Mouse (Mus musculus) left cerebral cortex, adult 6 months (tissue): ENCODE measurements around the gene Fanca. TPM values are rescaled to one million over a fixed set of nuclear protein-coding genes. Genes with fewer than 3 reads are reported as not detected.

Experiments
- long read RNA-seq, 2 experiments: library from polyadenylated mRNA; unstranded; transcript quantifications; one replicate each; pipeline ENCODE4 v2.0.0; 2019 to 2020
- polyA plus RNA-seq: library from polyadenylated mRNA; unstranded; fragments of <200 nt; fragmentation: Nextera tagmentation; gene quantifications from 2 replicates; pipeline ENCODE4 v1.2.3, GENCODE M21; 2021

Gene Fanca
- 0.33 and 1.2 TPM in 2 replicates for polyA plus RNA-seq
- long read RNA-seq, experiment 1, partial matches to known transcripts, result 3 of 5 reads
- long read RNA-seq, experiment 1, other reads (novel, unspliced or antisense), result 2 of 5 reads
- long read RNA-seq, experiment 2, result 0 reads

DNA sequence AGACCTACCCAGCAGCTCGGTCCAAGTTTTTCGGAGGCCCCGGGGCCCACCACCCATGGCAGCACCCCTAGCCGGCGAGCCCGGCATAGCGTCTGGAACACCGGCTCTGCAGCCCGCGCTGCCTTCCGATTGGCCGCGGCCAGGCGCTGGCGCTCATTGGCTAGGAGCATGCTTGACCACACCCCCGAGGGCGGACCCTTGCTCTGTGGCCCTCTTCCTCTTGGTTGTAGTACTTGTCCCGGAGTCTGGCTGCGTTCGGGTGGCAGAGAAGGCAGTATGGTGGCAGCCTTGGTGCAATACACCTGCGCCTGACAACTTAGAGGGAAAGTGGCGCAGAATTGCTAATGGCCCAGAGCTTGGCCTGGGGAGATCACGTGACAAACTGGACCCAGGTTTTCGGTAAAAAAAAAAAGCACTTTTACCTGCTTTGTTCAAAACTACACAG lies at the start of gene Fanca:
TSS of gene Fanca (minus strand) at position 110 of the 445 bp plus-strand sequence.

GRCm38 (mm10) chr8:123332262-123333090 lies 14.1 kb upstream of the Fanca start, which contains the start of gene Spire2:
TSS of gene Spire2 (plus strand) at chr8:123332713.

DNA sequence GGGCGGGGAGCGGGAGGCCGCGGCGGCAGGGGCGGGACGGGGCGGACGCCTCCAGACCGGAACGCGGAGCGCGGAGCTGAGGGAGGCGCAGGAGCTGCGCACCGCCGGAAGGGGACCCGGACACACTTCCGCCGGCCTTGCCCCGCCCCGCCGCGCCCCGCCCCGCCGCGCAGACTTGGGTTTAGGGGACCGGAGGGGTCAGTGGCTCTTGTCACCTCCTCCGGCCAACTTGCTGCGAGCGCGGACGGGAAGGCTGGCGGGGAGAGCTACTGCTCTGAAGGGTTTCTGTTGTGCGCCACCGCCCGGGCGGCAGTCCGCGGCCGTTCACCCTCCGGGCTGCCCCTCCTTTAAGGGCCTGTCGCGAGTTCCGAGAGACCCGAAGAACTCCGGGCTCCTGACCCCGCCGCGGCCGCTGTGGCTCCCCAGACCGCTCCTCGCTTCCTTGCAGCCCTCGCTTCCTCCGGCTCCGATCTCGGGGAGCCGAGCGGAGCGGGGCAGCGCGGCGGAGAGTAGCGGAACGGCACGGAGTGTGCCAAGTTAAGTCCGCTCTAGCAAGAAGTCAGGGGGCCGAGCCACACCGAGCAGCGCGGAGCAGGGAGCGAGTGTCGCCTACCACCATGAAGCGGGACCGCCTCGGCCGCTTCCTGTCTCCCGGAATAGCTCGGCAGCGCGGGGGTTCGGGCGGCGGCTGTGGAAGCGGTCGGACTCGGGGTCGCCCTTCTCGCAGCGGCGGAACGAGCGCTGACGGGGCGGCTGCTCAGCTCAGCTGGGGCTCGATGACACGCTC lies 64.1 kb downstream of the Fanca start, which contains the start of the genes Zfp276 and Vps9d1:
TSS of gene Zfp276 (plus strand) at position 97 of the 787 bp plus-strand sequence.
TSS of gene Vps9d1 (minus strand) at position 250 of the 787 bp plus-strand sequence.

DNA sequence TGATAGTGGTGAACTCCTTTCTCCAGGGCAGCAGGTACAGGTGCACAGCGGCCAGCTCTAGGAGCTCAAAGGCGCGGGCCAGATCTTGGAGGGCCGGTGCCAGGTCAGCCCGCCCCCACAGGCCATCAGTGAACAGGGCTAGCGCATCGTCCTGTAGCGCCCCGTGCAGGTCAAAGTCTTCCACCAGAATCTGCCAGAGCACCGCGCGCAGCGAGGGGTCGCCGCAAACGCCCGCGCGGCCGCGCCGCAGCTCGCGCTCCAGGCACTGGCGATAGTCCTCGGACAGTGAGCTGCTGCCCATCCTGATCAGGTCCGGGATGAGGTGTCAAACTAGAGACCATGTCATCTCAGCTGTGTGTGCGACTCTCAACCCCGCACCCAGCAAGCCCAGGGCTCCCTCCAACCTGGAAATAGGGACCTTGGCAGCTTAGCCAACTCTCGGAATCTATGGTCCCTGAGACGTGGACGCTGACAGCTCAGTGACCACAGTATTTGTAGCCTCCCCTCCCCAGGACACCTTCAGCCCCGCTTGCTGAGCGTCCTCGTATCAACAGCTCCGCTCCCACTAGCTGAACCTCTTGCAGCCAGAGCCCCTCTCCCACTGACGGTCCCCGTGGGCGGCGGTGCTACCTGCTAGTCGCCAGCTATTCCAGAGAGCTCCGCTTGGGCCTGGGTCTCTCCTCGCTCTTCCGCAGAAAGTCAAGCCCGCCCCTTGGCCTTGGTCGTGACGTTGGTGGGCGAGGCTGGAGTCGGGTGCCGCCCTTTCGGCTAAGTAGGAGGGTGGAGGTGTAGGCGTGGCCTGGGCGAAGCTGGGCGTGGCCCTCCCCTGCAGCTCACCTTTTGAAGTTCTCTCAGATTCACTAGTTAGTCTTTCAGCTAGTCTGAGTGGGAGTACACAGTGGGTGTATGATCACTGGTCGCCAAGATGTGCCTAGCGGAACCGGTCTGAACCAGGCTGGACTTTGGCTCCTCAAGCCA lies 82.6 kb downstream of the Fanca start, which contains the start of gene Spata2l:
TSS of gene Spata2l (minus strand) at position 714 of the 978 bp plus-strand sequence.

DNA sequence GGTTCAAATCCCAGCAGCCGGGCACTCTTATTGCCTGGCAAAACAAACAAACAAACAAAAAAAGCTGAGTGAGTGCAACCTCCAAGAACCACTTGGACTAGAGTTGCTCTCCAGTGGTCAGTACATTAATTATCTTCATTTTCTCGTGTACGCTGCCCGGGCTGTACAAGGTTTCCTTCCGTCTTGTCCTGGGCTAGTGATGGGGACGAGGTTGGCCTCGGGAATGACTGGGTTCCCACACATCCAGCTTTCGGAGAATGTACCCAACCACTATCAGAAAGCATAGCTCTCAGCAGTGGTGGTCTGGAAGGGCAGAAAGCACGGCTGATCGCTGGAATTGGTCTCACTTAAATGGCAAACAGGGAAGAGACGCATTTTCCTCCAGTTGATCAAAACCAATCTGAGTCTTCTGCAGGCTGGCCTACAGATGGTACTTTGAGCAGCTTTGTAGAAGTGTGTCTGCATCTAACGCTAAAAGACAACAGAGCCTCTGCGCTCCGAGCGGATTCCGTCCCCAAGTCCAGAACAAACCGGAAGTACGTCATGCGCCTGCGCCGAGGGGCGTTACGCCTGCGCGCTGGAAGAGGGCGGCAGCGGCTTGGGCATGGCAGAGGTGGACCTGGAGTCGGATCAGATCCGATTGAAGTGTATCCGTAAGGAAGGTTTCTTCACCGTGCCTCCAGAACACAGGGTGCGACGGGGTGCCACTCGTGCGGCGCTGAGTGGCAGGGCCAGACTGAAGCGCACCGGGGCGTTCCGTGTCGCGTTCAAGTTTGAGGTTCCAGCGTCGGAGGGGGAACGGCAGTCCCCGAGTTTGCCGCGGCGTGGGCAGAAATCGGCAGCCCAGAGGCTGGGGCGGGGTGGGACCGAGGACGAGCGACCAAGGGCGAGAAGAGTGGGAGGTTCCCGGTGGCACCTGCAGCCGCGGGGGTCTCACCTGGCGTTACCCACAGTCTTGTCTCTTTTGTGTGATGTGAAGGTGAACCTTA lies 93.8 kb downstream of the Fanca start, which contains the start of gene Cdk10:
TSS of gene Cdk10 (plus strand) at position 565 of the 989 bp plus-strand sequence.

Other genes with a start within 250 kb of the Fanca start
- gene Rpl13, start 216.2 kb downstream of the Fanca start, polyA plus RNA-seq, result 2,211 and 2,271 TPM in 2 replicates
- 11.0 and 14.2 TPM in 2 replicates for gene Cpne7, start 201.2 kb downstream of the Fanca start, polyA plus RNA-seq
- 0.16 and 0.20 TPM in 2 replicates for gene Sult5a1, start 160.3 kb downstream of the Fanca start, polyA plus RNA-seq
- not detected in 2 replicates for gene Dpep1, start 132.3 kb downstream of the Fanca start, polyA plus RNA-seq
- gene Chmp1a, start 105.8 kb downstream of the Fanca start, polyA plus RNA-seq, result 94.3 and 139 TPM in 2 replicates
- gene Spata33, start 105.7 kb downstream of the Fanca start, polyA plus RNA-seq, result 8.6 and 9.6 TPM in 2 replicates
- gene Cdk10, start 93.7 kb downstream of the Fanca start, polyA plus RNA-seq, result 60.2 and 80.2 TPM in 2 replicates
- gene Spata2l, start 82.3 kb downstream of the Fanca start, polyA plus RNA-seq, result 31.7 and 37.1 TPM in 2 replicates
- gene Zfp276, start 64.4 kb downstream of the Fanca start, polyA plus RNA-seq, result 4.8 and 5.6 TPM in 2 replicates
- gene Vps9d1, start 64.2 kb downstream of the Fanca start, polyA plus RNA-seq, result 20.4 and 31.0 TPM in 2 replicates
- 2.1 and 13.2 TPM in 2 replicates for gene Spire2, start 14.1 kb upstream of the Fanca start, polyA plus RNA-seq
- gene Tcf25, start 55.2 kb upstream of the Fanca start, polyA plus RNA-seq, result 382 and 422 TPM in 2 replicates
- gene Mc1r, start 88.5 kb upstream of the Fanca start, polyA plus RNA-seq, result 0.04 TPM in 1 of 2 replicates, not detected in the other
- 469 and 502 TPM in 2 replicates for gene Tubb3, start 92.8 kb upstream of the Fanca start, polyA plus RNA-seq
- 12.6 and 13.2 TPM in 2 replicates for gene Def8, start 105.0 kb upstream of the Fanca start, polyA plus RNA-seq
- gene Afg3l1, start 159.3 kb upstream of the Fanca start, polyA plus RNA-seq, result 9.2 TPM in 2 replicates
- 22.2 and 23.9 TPM in 2 replicates for gene Dbndd1, start 196.9 kb upstream of the Fanca start, polyA plus RNA-seq
- gene Gas8, start 200.3 kb upstream of the Fanca start, polyA plus RNA-seq, result 13.1 and 14.4 TPM in 2 replicates